In the genomic region with DNA sequence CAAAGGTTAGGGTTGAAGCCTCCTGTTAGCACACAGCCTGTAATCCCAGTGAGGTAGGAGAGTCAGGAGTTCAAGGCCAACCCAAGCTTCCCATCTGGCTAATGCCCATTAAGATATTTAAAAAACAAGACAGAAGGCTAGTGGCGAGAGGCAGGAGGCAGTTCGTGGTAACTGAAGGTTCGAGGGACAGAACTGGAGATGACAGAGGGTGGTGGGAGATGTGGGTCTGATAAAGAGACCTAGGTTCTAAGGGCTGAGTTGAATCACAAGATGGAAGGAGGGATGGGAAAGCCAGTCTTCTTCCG, we compare ENCODE assay signal across 9 mouse cellular contexts. TPM values are rescaled to one million over a fixed set of nuclear protein-coding genes. Genes with fewer than 3 reads are reported as not detected.
DNase-seq lines count a peak whose midpoint lies in the region; ATAC-seq lines count a peak whose summit lies in the region.
"Had no signal": no experiment of that assay in that cellular context is flagged by ENCODE, and none has a peak within 500 bp of the region (broad histone marks: within the 10 kb centered on the region; RNA-seq: fewer than 3 reads in every experiment).

TSS of gene Doc2a (plus strand) at position 301 of the 305 bp plus-strand sequence.

- DNase-seq in kidney, postnatal 10 days = no peak
- no peak for DNase-seq in T-cell, adult 2 months (ENCODE audit: low spot score)
- no peak for DNase-seq in gastrocnemius, postnatal 25 days

- H3K4me2 ChIP-seq in kidney, embryonic 16.5 days (replicated peaks; ENCODE audit: low read depth, low read length) = peak within 1 kb of the TSS; percentile 99
- H3K4me2 ChIP-seq in embryonic facial prominence, embryonic 12.5 days (replicated peaks) = peak within 1 kb of the TSS; percentile 100
- peak within 1 kb of the TSS; percentile 99 for H3K4me2 ChIP-seq in intestine, embryonic 16.5 days (ENCODE audit: low read depth, low read length)
- H3K4me2 ChIP-seq in midbrain, embryonic 13.5 days (replicated peaks) = peak within 1 kb of the TSS; percentile 99

- ATAC-seq in kidney, embryonic 16.5 days (ENCODE audit: low FRiP score, low TSS enrichment) = no peak
- no peak for ATAC-seq in embryonic facial prominence, embryonic 12.5 days (ENCODE audit: insufficient number of reproducible peaks, insufficient read depth, low FRiP score, low TSS enrichment)
- ATAC-seq in intestine, embryonic 16.5 days = no peak
- no peak for ATAC-seq in midbrain, embryonic 13.5 days
- ATAC-seq in frontal cortex, adult (ENCODE audit: low TSS enrichment) = no peak

- no peak within 1 kb of the TSS for H3K27ac ChIP-seq in kidney, embryonic 16.5 days (ENCODE audit: low read length)
- no peak within 1 kb of the TSS for H3K27ac ChIP-seq in embryonic facial prominence, embryonic 12.5 days
- no peak within 1 kb of the TSS for H3K27ac ChIP-seq in intestine, embryonic 16.5 days (ENCODE audit: low read length)
- H3K27ac ChIP-seq in midbrain, embryonic 13.5 days = no peak within 1 kb of the TSS

- H3K9me3 ChIP-seq in kidney, embryonic 16.5 days (ENCODE audit: low read length) = no peaks in the 10 kb centered on the region
- H3K9me3 ChIP-seq in embryonic facial prominence, embryonic 12.5 days = no peaks in the 10 kb centered on the region
- no peaks in the 10 kb centered on the region for H3K9me3 ChIP-seq in intestine, embryonic 16.5 days (ENCODE audit: control insufficient read depth, low read length)
- no peaks in the 10 kb centered on the region for H3K9me3 ChIP-seq in midbrain, embryonic 13.5 days

- peaks cover 15% of the 10 kb centered on the region for H3K27me3 ChIP-seq in kidney, embryonic 16.5 days (ENCODE audit: insufficient read depth, low read length)
- H3K27me3 ChIP-seq in embryonic facial prominence, embryonic 12.5 days = peaks cover 38% of the 10 kb centered on the region
- peaks cover 23% of the 10 kb centered on the region for H3K27me3 ChIP-seq in intestine, embryonic 16.5 days (replicated peaks; ENCODE audit: control insufficient read depth, insufficient read depth, low read length)
- H3K27me3 ChIP-seq in midbrain, embryonic 13.5 days = peaks cover 20% of the 10 kb centered on the region

- peak within 1 kb of the TSS; percentile 74 for H3K9ac ChIP-seq in kidney, embryonic 16.5 days (replicated peaks; ENCODE audit: low read length)
- H3K9ac ChIP-seq in embryonic facial prominence, embryonic 12.5 days = peak within 1 kb of the TSS; percentile 72
- H3K9ac ChIP-seq in intestine, embryonic 16.5 days (ENCODE audit: low read depth, low read length) = peak within 1 kb of the TSS; percentile 67
- peak within 1 kb of the TSS; percentile 74 for H3K9ac ChIP-seq in midbrain, embryonic 13.5 days (replicated peaks)

- WGBS in kidney, embryonic 16.5 days = 26% methylated on average over 4 of the region's 4 CpGs
- WGBS in embryonic facial prominence, embryonic 12.5 days = 19% methylated on average over 4 of the region's 4 CpGs
- 30% methylated on average over 4 of the region's 4 CpGs for WGBS in intestine, embryonic 16.5 days
- WGBS in midbrain, embryonic 13.5 days = 23% methylated on average over 4 of the region's 4 CpGs

- H3K4me1 ChIP-seq in kidney, embryonic 16.5 days (ENCODE audit: insufficient read depth, low read length) = peaks cover 22% of the 10 kb centered on the region
- H3K4me1 ChIP-seq in embryonic facial prominence, embryonic 12.5 days = peaks cover 25% of the 10 kb centered on the region
- peaks cover 28% of the 10 kb centered on the region for H3K4me1 ChIP-seq in intestine, embryonic 16.5 days (ENCODE audit: control insufficient read depth, insufficient read depth, low read length)
- peaks cover 27% of the 10 kb centered on the region for H3K4me1 ChIP-seq in midbrain, embryonic 13.5 days (replicated peaks)

- peak within 1 kb of the TSS; percentile 57 for H3K4me3 ChIP-seq in kidney, embryonic 16.5 days (ENCODE audit: low read length)
- peak within 1 kb of the TSS; percentile 58 for H3K4me3 ChIP-seq in embryonic facial prominence, embryonic 12.5 days
- H3K4me3 ChIP-seq in intestine, embryonic 16.5 days (ENCODE audit: low read length) = peak within 1 kb of the TSS; percentile 57
- H3K4me3 ChIP-seq in midbrain, embryonic 13.5 days (replicated peaks) = peak within 1 kb of the TSS; percentile 53

- peaks cover under 1% of the 10 kb centered on the region; the same call in 1 of the 2 replicates for H3K36me3 ChIP-seq in kidney, embryonic 16.5 days (ENCODE audit: insufficient read depth, low read length)
- peaks cover 6% of the 10 kb centered on the region for H3K36me3 ChIP-seq in embryonic facial prominence, embryonic 12.5 days
- no peaks in the 10 kb centered on the region for H3K36me3 ChIP-seq in intestine, embryonic 16.5 days (ENCODE audit: control insufficient read depth, insufficient read depth, low read length)
- peaks cover 7% of the 10 kb centered on the region for H3K36me3 ChIP-seq in midbrain, embryonic 13.5 days

RNA-seq across cellular contexts. Expression of gene Doc2a, which starts in this region (rescaled TPM):
- 7.8 and 8.7 TPM in 2 replicates for polyA plus RNA-seq in kidney, embryonic 16.5 days (2015; fragmentation: Nextera tagmentation; extraction: Ambion mirVana)
- polyA plus RNA-seq in embryonic facial prominence, embryonic 12.5 days (2016; fragmentation: Nextera tagmentation; extraction: Ambion mirVana) = 2.1 and 2.8 TPM in 2 replicates
- 0.37 and 0.62 TPM in 2 replicates for polyA plus RNA-seq in intestine, embryonic 16.5 days (2015; fragmentation: Nextera tagmentation; extraction: Ambion mirVana)
- polyA plus RNA-seq in midbrain, embryonic 13.5 days (2015; fragmentation: Nextera tagmentation; extraction: Ambion mirVana) = 5.3 and 8.5 TPM in 2 replicates
- total RNA-seq in gastrocnemius, postnatal 25 days (2021) = not detected
- total RNA-seq: hematopoietic stem cell, adult 5-6 weeks had no signal
